Mouse (Mus musculus): Measurements from ENCODE around the gene Gm3573. TPM values are rescaled to one million over a fixed set of nuclear protein-coding genes. Genes with fewer than 3 reads are reported as not detected.
"Not testable (repeated sequence)": the region's sequence is repeated elsewhere in the genome, so short reads cannot be mapped to it uniquely, and the experiment has no call there.

Gm3573 gene
- not detected in 2 replicates for polyA plus RNA-seq (2016; fragmentation: Nextera tagmentation; extraction: Ambion mirVana)

DNA sequence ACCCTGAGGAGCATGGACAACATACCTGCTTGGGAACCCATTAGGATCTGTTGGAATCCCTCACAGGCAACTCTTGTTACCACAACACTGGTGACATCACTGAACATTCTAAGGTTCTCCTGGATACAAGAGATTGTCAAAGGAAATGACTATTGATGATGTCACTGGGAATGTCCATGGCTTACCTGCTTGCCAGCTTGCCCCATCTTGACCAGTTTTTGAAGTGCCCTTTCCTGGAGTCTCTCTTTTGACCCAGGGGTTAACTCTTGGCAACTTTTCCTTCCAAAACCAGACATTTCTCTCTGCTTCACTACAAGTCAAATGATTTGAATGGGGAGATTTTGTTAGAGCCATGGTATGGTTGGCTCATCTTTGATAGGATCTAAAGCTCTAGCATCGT is at the start of gene Gm3573:
Gm3573 (minus strand) TSS at position 101 of the 400 bp plus-strand sequence.
- not testable (repeated sequence) for H3K4me3 ChIP-seq; H3K27ac ChIP-seq (replicated peaks)
- no CpG with 5 or more reads among the region's 1 CpGs for WGBS

DNA sequence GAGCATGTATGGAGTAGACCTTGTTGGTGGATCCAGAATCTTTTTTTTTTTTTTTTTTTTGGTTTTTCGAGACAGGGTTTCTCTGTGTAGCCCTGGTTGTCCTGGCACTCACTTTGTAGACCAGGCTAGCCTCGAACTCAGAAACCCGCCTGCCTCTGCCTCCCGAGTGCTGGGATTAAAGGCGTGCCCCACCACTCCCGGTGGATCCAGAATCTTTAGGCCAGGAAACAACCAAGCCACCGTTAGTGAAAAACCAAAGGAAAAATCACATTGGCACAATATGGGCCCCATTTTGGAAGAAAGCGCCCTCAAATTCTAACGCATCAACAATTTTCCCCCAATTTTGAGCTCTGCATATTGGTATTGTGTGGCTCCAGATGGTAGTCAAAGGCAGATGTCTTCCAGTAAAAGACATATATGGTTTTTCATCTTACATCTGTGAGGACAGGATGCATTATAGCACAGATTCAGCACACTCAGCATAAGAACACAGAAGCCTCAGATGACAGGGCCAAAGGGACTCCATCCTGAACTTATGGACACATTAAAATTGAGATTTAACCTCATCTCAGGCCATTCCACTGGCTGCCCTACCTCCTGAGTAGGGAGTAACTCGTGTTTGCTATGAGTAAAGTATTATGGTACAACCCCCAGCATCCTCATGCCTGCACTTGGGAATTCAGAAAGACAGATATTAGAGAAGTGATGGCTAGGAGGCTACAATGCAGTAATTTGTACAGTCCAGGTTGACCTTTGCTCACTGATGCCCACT is 26.4 kb upstream of the Gm3573 start:
- 81% methylated on average over 9 of the region's 10 CpGs for WGBS
- H3K27me3 ChIP-seq (replicated peaks; ENCODE audit: low read depth, poor library complexity, severe bottlenecking); H3K4me1 ChIP-seq; DNase-seq (ENCODE audit: low spot score); H3K4me3 ChIP-seq; H3K36me3 ChIP-seq (replicated peaks); H3K27ac ChIP-seq (replicated peaks); H3K9me3 ChIP-seq: not testable (repeated sequence)

More for the DNA sequence above, at the start of gene Gm3573:
- DNase-seq (ENCODE audit: low spot score); H3K4me1 ChIP-seq; H3K9me3 ChIP-seq; H3K27me3 ChIP-seq (replicated peaks; ENCODE audit: low read depth, poor library complexity, severe bottlenecking); H3K36me3 ChIP-seq (replicated peaks): not testable (repeated sequence)

DNA sequence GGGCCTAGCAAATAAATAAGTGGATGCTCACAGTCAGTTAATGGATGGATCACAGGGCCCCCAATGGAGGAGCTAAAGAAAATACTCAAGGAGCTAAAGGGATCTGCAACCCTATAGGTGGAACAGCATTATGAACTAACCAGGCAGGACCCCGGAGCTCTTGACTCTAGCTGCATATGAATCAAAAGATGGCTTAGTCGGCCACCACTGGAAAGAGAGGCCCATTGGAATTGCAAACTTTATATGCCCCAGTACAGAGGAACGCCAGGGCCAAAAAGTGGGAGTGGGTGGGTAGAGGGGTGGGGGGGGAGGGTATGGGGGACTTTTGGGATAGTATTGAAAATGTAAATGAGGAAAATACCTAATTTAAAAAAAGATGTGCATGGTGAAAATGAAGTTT is 6.7 kb downstream of the Gm3573 start:
- H3K9me3 ChIP-seq; H3K36me3 ChIP-seq (replicated peaks); H3K27ac ChIP-seq (replicated peaks); H3K4me3 ChIP-seq; DNase-seq (ENCODE audit: low spot score); H3K4me1 ChIP-seq; H3K27me3 ChIP-seq (replicated peaks; ENCODE audit: low read depth, poor library complexity, severe bottlenecking): not testable (repeated sequence)
- 86% methylated on average over 3 of the region's 3 CpGs for WGBS

DNA sequence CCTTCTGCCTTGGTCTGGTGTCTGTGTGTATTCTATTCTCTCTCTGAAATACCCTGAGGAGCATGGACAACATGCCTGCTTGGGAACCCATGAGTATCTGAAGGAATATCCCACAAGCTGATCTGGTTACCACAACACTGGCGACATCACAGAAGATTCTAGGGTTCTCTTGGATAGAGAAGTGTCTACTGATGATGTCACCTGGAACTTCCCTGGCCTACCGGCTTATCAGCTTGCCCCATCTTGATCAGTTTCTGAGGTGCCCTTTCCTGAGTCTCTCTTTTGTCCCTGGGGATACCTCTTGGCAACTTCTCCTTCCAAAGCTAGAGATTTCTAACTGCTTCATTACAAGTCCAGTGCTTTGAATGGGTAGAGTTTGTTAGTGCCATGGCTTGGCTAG is 28.1 kb downstream of the Gm3573 start, which contains the start of gene Gm17027:
Gm17027 (minus strand) TSS at position 101 of the 400 bp plus-strand sequence.
- not testable (repeated sequence) for H3K4me1 ChIP-seq; H3K36me3 ChIP-seq (replicated peaks); H3K4me3 ChIP-seq; H3K9me3 ChIP-seq; H3K27ac ChIP-seq (replicated peaks); DNase-seq (ENCODE audit: low spot score); H3K27me3 ChIP-seq (replicated peaks; ENCODE audit: low read depth, poor library complexity, severe bottlenecking)
- WGBS, result 88% methylated on average over 2 of the region's 2 CpGs

Other genes with a start within 250 kb of the Gm3573 start
- not detected in 2 replicates for gene 1700024B05Rik, start 246.8 kb downstream of the Gm3573 start, polyA plus RNA-seq (2016; fragmentation: Nextera tagmentation; extraction: Ambion mirVana)
- not detected in 2 replicates for gene Gm6401, start 222.9 kb downstream of the Gm3573 start, polyA plus RNA-seq (2016; fragmentation: Nextera tagmentation; extraction: Ambion mirVana)
- gene Gm3543, start 207.5 kb downstream of the Gm3573 start, polyA plus RNA-seq (2016; fragmentation: Nextera tagmentation; extraction: Ambion mirVana), result not detected in 2 replicates
- gene Gm7951, start 73.4 kb downstream of the Gm3573 start, polyA plus RNA-seq (2016; fragmentation: Nextera tagmentation; extraction: Ambion mirVana), result not detected in 2 replicates
- not detected in 2 replicates for gene Gm17027, start 28.2 kb downstream of the Gm3573 start, polyA plus RNA-seq (2016; fragmentation: Nextera tagmentation; extraction: Ambion mirVana)
- gene Gm17026, start 69.3 kb upstream of the Gm3573 start, polyA plus RNA-seq (2016; fragmentation: Nextera tagmentation; extraction: Ambion mirVana), result not detected in 2 replicates
- gene Gm9611, start 106.6 kb upstream of the Gm3573 start, polyA plus RNA-seq (2016; fragmentation: Nextera tagmentation; extraction: Ambion mirVana), result not detected in 2 replicates
- not detected in 2 replicates for gene Gm7995, start 119.4 kb upstream of the Gm3573 start, polyA plus RNA-seq (2016; fragmentation: Nextera tagmentation; extraction: Ambion mirVana)
- gene Gm8005, start 248.9 kb upstream of the Gm3573 start, polyA plus RNA-seq (2016; fragmentation: Nextera tagmentation; extraction: Ambion mirVana), result not detected in 2 replicates